Mouse (Mus musculus) C2C12 (cell line): ENCODE measurements around the gene Calb2.

Source experiments
- CEBPB ChIP-seq: IDR thresholded peaks from one replicate; pipeline ENCODE4 v1.6.1; 2011; ENCODE audit warnings: low read depth, mild to moderate bottlenecking, control low read depth, moderate library complexity
- CTCF ChIP-seq: IDR thresholded peaks from one replicate; pipeline ENCODE4 v1.5.1; 2011; ENCODE audit not compliant: control insufficient read depth, insufficient read depth, insufficient read length
- FOSL1 ChIP-seq: IDR thresholded peaks from one replicate; pipeline ENCODE4 v1.8.0; 2011; ENCODE audit warnings: mild to moderate bottlenecking, low read length; ENCODE audit not compliant: poor library complexity, insufficient read depth, severe bottlenecking
- MAX ChIP-seq: IDR thresholded peaks from one replicate; pipeline ENCODE4 v1.6.1; 2011; ENCODE audit warnings: mild to moderate bottlenecking, control low read depth
- MYOG ChIP-seq: IDR thresholded peaks from one replicate; pipeline ENCODE4 v1.6.1; 2011; ENCODE audit not compliant: control insufficient read depth, insufficient read length; ENCODE audit errors: extremely low read depth
- USF1 ChIP-seq: IDR thresholded peaks from one replicate; pipeline ENCODE4 v1.6.1; 2011; ENCODE audit warnings: low read depth, mild to moderate bottlenecking, control low read depth, moderate library complexity

- no peak for TF ChIP-seq CTCF
- no peak for TF ChIP-seq CEBPB
- no peak for TF ChIP-seq USF1
- TF ChIP-seq MYOG = no peak
- no peak for TF ChIP-seq FOSL1
- no peak for TF ChIP-seq MAX
Observed at GRCm38 (mm10) chr8:110183748-110184147, 15.7 kb upstream of the Calb2 start.
